Mouse (Mus musculus) heart, embryonic 13.5 days (tissue): ENCODE data around the gene Lrrc46. TPM values are rescaled to one million over a fixed set of nuclear protein-coding genes. Genes with fewer than 3 reads are reported as not detected.

ENCODE experiments used
- ATAC-seq: fragments of 200-750 bp; cut with Nextera tagmentation; 2 replicates; pipeline ENCODE4 v1.8.0; 2017; ENCODE audit warnings: moderate TSS enrichment; ENCODE audit not compliant: insufficient number of reproducible peaks, low FRiP score, low TSS enrichment; ENCODE audit errors: extremely low read depth
- H3K27ac ChIP-seq: fragments of 300-500 bp; sonication (generic); replicated peaks from 2 replicates; pipeline ENCODE4 v1.5.1; 2015; ENCODE audit warnings: moderate library complexity, mild to moderate bottlenecking, inconsistent platforms
- H3K27me3 ChIP-seq: fragments of 300-500 bp; sonication (generic); replicated peaks from 2 replicates; pipeline ENCODE4 v1.6.1; 2015; ENCODE audit warnings: mild to moderate bottlenecking, inconsistent platforms
- H3K36me3 ChIP-seq: fragments of 300-500 bp; sonication (generic); 2 replicates; pipeline ENCODE4 v1.6.1; 2015; ENCODE audit warnings: mild to moderate bottlenecking, inconsistent platforms
- H3K4me1 ChIP-seq: fragments of 300-500 bp; sonication (generic); 2 replicates; pipeline ENCODE4 v1.6.1; 2015; ENCODE audit warnings: inconsistent platforms
- H3K4me2 ChIP-seq: fragments of 300-500 bp; sonication (generic); 2 replicates; pipeline ENCODE4 v1.6.1; 2015; ENCODE audit warnings: inconsistent platforms, mild to moderate bottlenecking, moderate library complexity
- H3K4me3 ChIP-seq: fragments of 300-500 bp; sonication (generic); 2 replicates; pipeline ENCODE4 v1.5.1; 2015; ENCODE audit warnings: moderate library complexity, mild to moderate bottlenecking, inconsistent platforms
- H3K9ac ChIP-seq: fragments of 300-500 bp; sonication (generic); 2 replicates; pipeline ENCODE4 v1.6.1; 2015; ENCODE audit warnings: inconsistent platforms, mild to moderate bottlenecking, moderate library complexity
- H3K9me3 ChIP-seq: fragments of 300-500 bp; sonication (generic); 2 replicates; pipeline ENCODE4 v1.6.1; 2016; ENCODE audit warnings: inconsistent platforms
- WGBS: fragments of 180-500 bp; shearing (Covaris S2); methylation state at CpG from one replicate; pipeline ENCODE4 v1.1.7; 2015; ENCODE audit warnings: mixed read lengths; 5-methylcytosine and 5-hydroxymethylcytosine counted together
- polyA plus RNA-seq: library from polyadenylated mRNA; unstranded; fragments of >200 nt; fragmentation: Nextera tagmentation; extraction: Ambion mirVana; gene quantifications from 2 replicates; pipeline ENCODE4 v1.2.1, GENCODE M21; 2015

Gene Lrrc46
- polyA plus RNA-seq, 1 experiment from 2014 or later: 0.49 TPM

- no peak for ATAC-seq
Observed at GRCm38 (mm10) chr11:97007093-97007794, 34.0 kb downstream of the Lrrc46 start.

GRCm38 (mm10) chr11:97003170-97003569 lies 38.0 kb downstream of the Lrrc46 start:
- Histone ChIP-seq H3K9ac (no peak overlapping the region), H3K9me3 (no peaks in the 10 kb centered on the region), H3K4me3 (no peak overlapping the region), H3K36me3 (no peaks in the 10 kb centered on the region), H3K4me2 (no peak overlapping the region), H3K27ac (no peak overlapping the region), H3K27me3 (peaks cover 90% of the 10 kb centered on the region), H3K4me1 (peaks cover 4% of the 10 kb centered on the region; the same call in 1 of the 2 replicates)
- WGBS: 34% methylated on average over 5 of the region's 5 CpGs
- no peak for ATAC-seq

More at GRCm38 (mm10) chr11:97007093-97007794, 34.0 kb downstream of the Lrrc46 start:
- H3K36me3 ChIP-seq: no peaks in the 10 kb centered on the region
- 48% methylated on average over 9 of the region's 9 CpGs for WGBS
- H3K9me3 ChIP-seq: no peaks in the 10 kb centered on the region
- H3K4me3 ChIP-seq: no peak overlapping the region
- no peak overlapping the region for H3K27ac ChIP-seq
- no peak overlapping the region for H3K9ac ChIP-seq
- H3K27me3 ChIP-seq: peaks cover 91% of the 10 kb centered on the region
- H3K4me1 ChIP-seq: peaks cover 4% of the 10 kb centered on the region; the same call in 1 of the 2 replicates
- H3K4me2 ChIP-seq: no peak overlapping the region

GRCm38 (mm10) chr11:96997380-96997956 lies 43.7 kb downstream of the Lrrc46 start:
- Histone ChIP-seq H3K9ac (peak overlapping the region; percentile 71), H3K27ac (no peak overlapping the region), H3K4me3 (peak overlapping the region; percentile 45), H3K4me2 (peak overlapping the region; percentile 66), H3K27me3 (peaks cover 96% of the 10 kb centered on the region), H3K4me1 (peaks cover 25% of the 10 kb centered on the region), H3K36me3 (no peaks in the 10 kb centered on the region), H3K9me3 (no peaks in the 10 kb centered on the region)
- no peak for ATAC-seq
- 7% methylated on average over 29 of the region's 30 CpGs for WGBS

GRCm38 (mm10) chr11:96996773-96997379 lies 44.3 kb downstream of the Lrrc46 start:
- Histone ChIP-seq H3K27me3 (peaks cover 96% of the 10 kb centered on the region), H3K4me2 (peak overlapping the region; percentile 66), H3K4me1 (peaks cover 28% of the 10 kb centered on the region), H3K27ac (no peak overlapping the region), H3K9me3 (no peaks in the 10 kb centered on the region), H3K9ac (peak overlapping the region; percentile 71), H3K36me3 (no peaks in the 10 kb centered on the region), H3K4me3 (peak overlapping the region; percentile 45)
- WGBS: 14% methylated on average over 17 of the region's 17 CpGs
- ATAC-seq: no peak

- H3K36me3 ChIP-seq: no peaks in the 10 kb centered on the region
- H3K4me1 ChIP-seq: peaks cover 28% of the 10 kb centered on the region
- peaks cover 96% of the 10 kb centered on the region for H3K27me3 ChIP-seq
- WGBS: 67% methylated on average over 15 of the region's 15 CpGs
- H3K9ac ChIP-seq: no peak overlapping the region
- no peak for ATAC-seq
- no peak overlapping the region for H3K4me2 ChIP-seq
- H3K4me3 ChIP-seq: no peak overlapping the region
- no peak overlapping the region for H3K27ac ChIP-seq
- no peaks in the 10 kb centered on the region for H3K9me3 ChIP-seq
Observed at GRCm38 (mm10) chr11:96995836-96996772, 45.1 kb downstream of the Lrrc46 start.

GRCm38 (mm10) chr11:96995031-96995430 lies 46.2 kb downstream of the Lrrc46 start:
- Histone ChIP-seq H3K27ac (no peak overlapping the region), H3K9me3 (no peaks in the 10 kb centered on the region), H3K4me1 (peaks cover 28% of the 10 kb centered on the region), H3K9ac (no peak overlapping the region), H3K4me3 (no peak overlapping the region), H3K36me3 (no peaks in the 10 kb centered on the region), H3K27me3 (peaks cover 88% of the 10 kb centered on the region), H3K4me2 (no peak overlapping the region)
- 23% methylated on average over 5 of the region's 5 CpGs for WGBS
- no peak for ATAC-seq

GRCm38 (mm10) chr11:96992722-96993311 lies 48.4 kb downstream of the Lrrc46 start:
- no peaks in the 10 kb centered on the region for H3K9me3 ChIP-seq
- WGBS: 23% methylated on average over 8 of the region's 8 CpGs
- no peak for ATAC-seq
- no peaks in the 10 kb centered on the region for H3K36me3 ChIP-seq
- H3K27me3 ChIP-seq: peaks cover 85% of the 10 kb centered on the region
- peaks cover 34% of the 10 kb centered on the region for H3K4me1 ChIP-seq
- no peak overlapping the region for H3K9ac ChIP-seq
- no peak overlapping the region for H3K4me2 ChIP-seq
- H3K27ac ChIP-seq: peak overlapping the region; percentile 54
- H3K4me3 ChIP-seq: no peak overlapping the region

GRCm38 (mm10) chr11:96991501-96991900 lies 49.7 kb downstream of the Lrrc46 start:
- no peaks in the 10 kb centered on the region for H3K9me3 ChIP-seq
- no peak overlapping the region for H3K4me2 ChIP-seq
- 75% methylated on average over 5 of the region's 5 CpGs for WGBS
- no peak overlapping the region for H3K4me3 ChIP-seq
- ATAC-seq: no peak
- peaks cover 28% of the 10 kb centered on the region for H3K4me1 ChIP-seq
- H3K9ac ChIP-seq: no peak overlapping the region
- no peak overlapping the region for H3K27ac ChIP-seq
- H3K27me3 ChIP-seq: peaks cover 85% of the 10 kb centered on the region
- no peaks in the 10 kb centered on the region for H3K36me3 ChIP-seq

- peak overlapping the region; percentile 63 for H3K4me2 ChIP-seq
- no peak for ATAC-seq
- H3K4me3 ChIP-seq: peak overlapping the region; percentile 32
- WGBS: 6% methylated on average over 31 of the region's 31 CpGs
- peaks cover 87% of the 10 kb centered on the region for H3K27me3 ChIP-seq
- H3K9ac ChIP-seq: peak overlapping the region; percentile 47; the same call in 1 of the 2 replicates
- H3K36me3 ChIP-seq: no peaks in the 10 kb centered on the region
- no peak overlapping the region for H3K27ac ChIP-seq
- peaks cover 20% of the 10 kb centered on the region for H3K4me1 ChIP-seq
- H3K9me3 ChIP-seq: no peaks in the 10 kb centered on the region
Observed at GRCm38 (mm10) chr11:96987873-96988655, 53.1 kb downstream of the Lrrc46 start.

- no peak overlapping the region for H3K27ac ChIP-seq
- H3K4me1 ChIP-seq: peaks cover 12% of the 10 kb centered on the region
- ATAC-seq: no peak
- WGBS: 37% methylated on average over 3 of the region's 3 CpGs
- H3K4me2 ChIP-seq: no peak overlapping the region
- H3K9ac ChIP-seq: no peak overlapping the region
- no peak overlapping the region for H3K4me3 ChIP-seq
- H3K36me3 ChIP-seq: no peaks in the 10 kb centered on the region
- no peaks in the 10 kb centered on the region for H3K9me3 ChIP-seq
- peaks cover 84% of the 10 kb centered on the region for H3K27me3 ChIP-seq
Observed at GRCm38 (mm10) chr11:96986463-96986862, 54.7 kb downstream of the Lrrc46 start.
